Mouse (Mus musculus) stomach, postnatal 0 days (tissue): ENCODE measurements at regions not wholly inside any gene's neighbourhood (a gene's known extent, or its start where the extent isn't known, plus 50 kb on each side); places are given as distances from the start of the nearest gene placed in this dataset.
A peak's percentile ranks its signal among the peaks of the same experiment; 100 is the strongest.

Experiments
- ATAC-seq: fragments of 200-750 bp; cut with Nextera tagmentation; 2 replicates; pipeline ENCODE4 v1.8.0; 2017; ENCODE audit not compliant: low FRiP score, low TSS enrichment
- DNase-seq: peaks from one replicate; pipeline ENCODE4 v3.0.0-alpha.2; 2016; ENCODE audit warnings: low spot score
- H3K27ac ChIP-seq: fragments of 300-500 bp; sonication (generic); replicated peaks from 2 replicates; pipeline ENCODE4 v1.5.1; 2014; ENCODE audit warnings: mild to moderate bottlenecking, control low read depth
- H3K27me3 ChIP-seq: fragments of 300-500 bp; sonication (generic); 2 replicates; pipeline ENCODE4 v1.6.1; 2014; ENCODE audit warnings: low read length; ENCODE audit not compliant: control insufficient read depth, insufficient read depth
- H3K36me3 ChIP-seq: fragments of 300-500 bp; sonication (generic); 2 replicates; pipeline ENCODE4 v1.6.1; 2014; ENCODE audit warnings: low read length, mixed read lengths; ENCODE audit not compliant: control insufficient read depth, insufficient read depth
- H3K4me1 ChIP-seq: fragments of 300-500 bp; sonication (generic); replicated peaks from 2 replicates; pipeline ENCODE4 v1.6.1; 2014; ENCODE audit warnings: antibody characterized with exemption; ENCODE audit not compliant: control insufficient read depth, insufficient read depth
- H3K4me2 ChIP-seq: fragments of 300-500 bp; sonication (generic); replicated peaks from 2 replicates; pipeline ENCODE4 v1.6.1; 2014; ENCODE audit warnings: low read depth, mild to moderate bottlenecking, control low read depth, moderate library complexity
- H3K4me3 ChIP-seq: fragments of 300-500 bp; sonication (generic); 2 replicates; pipeline ENCODE4 v1.5.1; 2014; ENCODE audit warnings: low read depth, low read length, control low read depth
- H3K9ac ChIP-seq: fragments of 300-500 bp; sonication (generic); 2 replicates; pipeline ENCODE4 v1.6.1; 2014; ENCODE audit warnings: mild to moderate bottlenecking, low read length, control low read depth, mixed read lengths
- H3K9me3 ChIP-seq: fragments of 300-500 bp; sonication (generic); 2 replicates; pipeline ENCODE4 v1.6.1; 2016; ENCODE audit warnings: low read length; ENCODE audit not compliant: control insufficient read depth
- CTCF ChIP-seq: IDR thresholded peaks from 2 replicates; pipeline ENCODE4 v1.5.1; 2016; ENCODE audit warnings: antibody characterized with exemption, low read depth, mild to moderate bottlenecking, moderate library complexity
- EP300 ChIP-seq: optimal IDR thresholded peaks from 2 replicates; pipeline ENCODE3; 2016; ENCODE audit warnings: antibody characterized with exemption
- WGBS: fragments of 180-500 bp; shearing (Covaris S2); extraction: QIAGEN DNeasy Blood & Tissue Kit; methylation state at CpG from one replicate; pipeline ENCODE4 v1.1.7; 2014; 5-methylcytosine and 5-hydroxymethylcytosine counted together

DNA sequence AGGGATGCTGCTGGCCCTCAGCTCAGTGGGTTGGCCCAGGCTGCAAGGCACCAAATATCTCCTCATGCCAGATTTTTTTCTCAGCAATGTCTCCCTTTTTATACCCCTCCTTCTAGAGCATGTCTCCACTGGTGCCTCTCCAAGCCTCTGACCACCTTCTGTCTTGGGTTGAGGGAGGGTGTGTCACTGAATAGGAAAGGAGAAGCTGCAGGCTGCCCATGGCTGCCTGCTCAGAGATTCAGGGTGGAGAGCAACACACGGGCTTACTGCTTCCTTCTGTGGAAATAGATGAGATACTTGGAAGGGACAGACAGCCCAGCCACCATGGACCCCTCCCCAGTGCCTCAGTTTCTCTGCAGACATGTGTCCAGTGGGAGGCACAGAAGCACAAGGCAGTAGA, 156.0 kb downstream of the Sec61b start:
- no peaks in the 10 kb centered on the region for H3K27me3 ChIP-seq
- no peak overlapping the region for H3K9ac ChIP-seq
- no peak overlapping the region for H3K27ac ChIP-seq
- H3K4me3 ChIP-seq: no peak overlapping the region
- H3K4me2 ChIP-seq: no peak overlapping the region
- ATAC-seq: no peak
- TF ChIP-seq CTCF: no peak
- no peak for TF ChIP-seq EP300
- WGBS: 42% methylated on average over 1 of the region's 1 CpGs
- H3K4me1 ChIP-seq: no peaks in the 10 kb centered on the region
- H3K9me3 ChIP-seq: no peaks in the 10 kb centered on the region
- no peaks in the 10 kb centered on the region for H3K36me3 ChIP-seq
- DNase-seq: no peak

- no peak for TF ChIP-seq CTCF
- TF ChIP-seq EP300: no peak
- no peak for DNase-seq
- no peaks in the 10 kb centered on the region for H3K36me3 ChIP-seq
- no peaks in the 10 kb centered on the region for H3K4me1 ChIP-seq
- H3K27ac ChIP-seq: no peak overlapping the region
- no peak overlapping the region for H3K4me2 ChIP-seq
- H3K9ac ChIP-seq: no peak overlapping the region
- 75% methylated on average over 10 of the region's 10 CpGs for WGBS
- H3K27me3 ChIP-seq: no peaks in the 10 kb centered on the region
- H3K9me3 ChIP-seq: no peaks in the 10 kb centered on the region
- no peak for ATAC-seq
- H3K4me3 ChIP-seq: no peak overlapping the region
These were observed 164.5 kb downstream of the Sec61b start for GRCm38 (mm10) chr4:47638876-47639494.

- no peak for DNase-seq
- H3K36me3 ChIP-seq: no peaks in the 10 kb centered on the region
- H3K27ac ChIP-seq: no peak overlapping the region
- H3K9ac ChIP-seq: no peak overlapping the region
- no peaks in the 10 kb centered on the region for H3K27me3 ChIP-seq
- no peaks in the 10 kb centered on the region; the same call in 1 of the 2 replicates for H3K4me1 ChIP-seq
- no peaks in the 10 kb centered on the region for H3K9me3 ChIP-seq
- H3K4me2 ChIP-seq: no peak overlapping the region
- no peak for TF ChIP-seq EP300
- TF ChIP-seq CTCF: no peak
- peak; percentile 54; the same call in 1 of the 2 replicates for ATAC-seq
- no peak overlapping the region for H3K4me3 ChIP-seq
- WGBS: 41% methylated on average over 1 of the region's 1 CpGs
These were observed 170.6 kb downstream of the Sec61b start for GRCm38 (mm10) chr4:47645093-47645492.

GRCm38 (mm10) chr4:47648701-47649100, 174.2 kb downstream of the Sec61b start:
- DNase-seq (no peak), ATAC-seq (no peak)
- Histone ChIP-seq H3K9me3 (no peaks in the 10 kb centered on the region), H3K27me3 (no peaks in the 10 kb centered on the region), H3K4me3 (no peak overlapping the region), H3K9ac (no peak overlapping the region), H3K36me3 (no peaks in the 10 kb centered on the region), H3K27ac (no peak overlapping the region), H3K4me2 (no peak overlapping the region), H3K4me1 (no peaks in the 10 kb centered on the region; the same call in 1 of the 2 replicates)
- WGBS: 76% methylated on average over 8 of the region's 8 CpGs
- TF ChIP-seq EP300: no peak
- TF ChIP-seq CTCF: no peak

- Histone ChIP-seq H3K27me3 (no peaks in the 10 kb centered on the region), H3K27ac (no peak overlapping the region), H3K9me3 (no peaks in the 10 kb centered on the region), H3K36me3 (no peaks in the 10 kb centered on the region), H3K9ac (no peak overlapping the region), H3K4me2 (no peak overlapping the region), H3K4me3 (no peak overlapping the region), H3K4me1 (no peaks in the 10 kb centered on the region; the same call in 1 of the 2 replicates)
- ATAC-seq (no peak), DNase-seq (no peak)
- TF ChIP-seq CTCF (no peak), EP300 (no peak)
- WGBS: 67% methylated on average over 3 of the region's 3 CpGs
These were observed 175.5 kb downstream of the Sec61b start for GRCm38 (mm10) chr4:47649951-47650350.

- Histone ChIP-seq H3K9me3 (no peaks in the 10 kb centered on the region), H3K36me3 (no peaks in the 10 kb centered on the region), H3K27ac (no peak overlapping the region), H3K4me3 (no peak overlapping the region), H3K4me2 (no peak overlapping the region), H3K4me1 (no peaks in the 10 kb centered on the region), H3K9ac (no peak overlapping the region), H3K27me3 (no peaks in the 10 kb centered on the region)
- ATAC-seq (no peak), DNase-seq (no peak)
- 55% methylated on average over 10 of the region's 10 CpGs for WGBS
- TF ChIP-seq CTCF: no peak
- no peak for TF ChIP-seq EP300
These were observed 177.1 kb downstream of the Sec61b start for GRCm38 (mm10) chr4:47651521-47651920.
